Mouse (Mus musculus): ENCODE results near the gene Srrd. TPM values are rescaled to one million over a fixed set of nuclear protein-coding genes. Genes with fewer than 3 reads are reported as not detected.

The Srrd gene
- polyA plus RNA-seq, 1 experiment from 2014 or later, result 36.5 TPM

Other genes with a start within 250 kb of the Srrd start
- gene Cryba4, start 90.5 kb downstream of the Srrd start, polyA plus RNA-seq (2014; fragmentation: Nextera tagmentation; extraction: Ambion mirVana), result 0.84 and 1.3 TPM in 2 replicates
- gene Crybb1, start 87.2 kb downstream of the Srrd start, polyA plus RNA-seq (2014; fragmentation: Nextera tagmentation; extraction: Ambion mirVana), result 0.31 and 0.45 TPM in 2 replicates
- gene Tpst2, start 66.3 kb downstream of the Srrd start, polyA plus RNA-seq (2014; fragmentation: Nextera tagmentation; extraction: Ambion mirVana), result 66.0 and 66.7 TPM in 2 replicates
- 24.5 and 30.5 TPM in 2 replicates for gene Tfip11, start 16.7 kb downstream of the Srrd start, polyA plus RNA-seq (2014; fragmentation: Nextera tagmentation; extraction: Ambion mirVana)
- 25.5 and 32.2 TPM in 2 replicates for gene Hps4, start within 50 bp of the Srrd start, polyA plus RNA-seq (2014; fragmentation: Nextera tagmentation; extraction: Ambion mirVana)
- gene Gm6583, start 13.0 kb upstream of the Srrd start, polyA plus RNA-seq (2014; fragmentation: Nextera tagmentation; extraction: Ambion mirVana), result 0.29 and 0.36 TPM in 2 replicates
- 2.6 and 3.7 TPM in 2 replicates for gene Asphd2, start 51.8 kb upstream of the Srrd start, polyA plus RNA-seq (2014; fragmentation: Nextera tagmentation; extraction: Ambion mirVana)
- gene Gm6588, start 106.4 kb upstream of the Srrd start, polyA plus RNA-seq (2014; fragmentation: Nextera tagmentation; extraction: Ambion mirVana), result not detected in 2 replicates
- gene Sez6l, start 234.1 kb upstream of the Srrd start, polyA plus RNA-seq (2014; fragmentation: Nextera tagmentation; extraction: Ambion mirVana), result 0.08 TPM in 2 replicates

Measured in liver, embryonic 11.5 days (tissue).